In the genomic region with DNA sequence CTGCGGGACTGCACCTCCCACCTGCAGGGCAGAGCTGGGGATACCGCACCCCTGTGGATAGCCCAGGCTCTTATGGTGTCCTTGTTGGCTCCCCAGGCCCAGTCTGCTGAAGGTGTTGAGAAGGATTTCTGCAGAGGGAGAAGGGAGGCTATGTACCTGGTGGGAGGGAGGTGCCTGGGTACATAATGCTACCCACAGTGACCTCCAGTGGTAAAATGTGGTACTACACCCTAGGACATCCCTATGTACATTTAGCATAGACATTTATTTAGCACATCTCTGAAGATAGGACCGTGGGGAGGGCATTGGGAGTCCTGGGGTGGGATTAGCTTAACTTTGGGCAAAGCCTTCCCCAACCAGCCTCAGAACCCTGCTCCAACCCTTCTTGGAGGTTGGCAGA, we compare ENCODE assay signal across 8 mouse cellular contexts. TPM values are rescaled to one million over a fixed set of nuclear protein-coding genes. Genes with fewer than 3 reads are reported as not detected.
DNase-seq lines count a peak whose midpoint lies in the region; ATAC-seq and TF ChIP-seq lines count a peak whose summit lies in the region.

No protein-coding gene starts in this region.

- peak; percentile 14 for DNase-seq in cerebellum, adult 9-10 months
- DNase-seq in cerebellum, adult 11 months, result no peak
- DNase-seq in urinary bladder, postnatal 25 days (ENCODE audit: low spot score), result peak; percentile 52
- no peak for DNase-seq in urinary bladder, postnatal 4 days (ENCODE audit: low spot score in 2 of 2)
- DNase-seq in kidney, postnatal 0 days (ENCODE audit: low spot score), result peak; percentile 74
- peak; percentile 27 to 49 (median 35) for DNase-seq in liver, embryonic 14.5 days (ENCODE audit: low read depth in 3 of 3, low spot score in 3 of 3)

- H3K27ac ChIP-seq in kidney, postnatal 0 days, result no peak overlapping the region
- no peak overlapping the region for H3K27ac ChIP-seq in liver, embryonic 14.5 days
- H3K27ac ChIP-seq in small intestine, adult 2 months (ENCODE audit: insufficient read depth, low read depth, low read length), result no peak overlapping the region

- TF ChIP-seq EP300 in liver, embryonic 14.5 days (IDR thresholded peaks at IDR 0.05; ENCODE audit: low read depth), result no peak

- no peaks in the 10 kb centered on the region for H3K36me3 ChIP-seq in kidney, postnatal 0 days (ENCODE audit: insufficient read depth, low read length)
- no peaks in the 10 kb centered on the region for H3K36me3 ChIP-seq in liver, embryonic 14.5 days (replicated peaks; ENCODE audit: control insufficient read depth, insufficient read depth, low read depth)
- peaks cover 9% of the 10 kb centered on the region; the same call in 1 of the 2 replicates for H3K36me3 ChIP-seq in small intestine, adult 2 months (ENCODE audit: control insufficient read depth, insufficient read depth, low read length)

- no peak overlapping the region for H3K4me2 ChIP-seq in kidney, postnatal 0 days (ENCODE audit: low read length)
- no peak overlapping the region for H3K4me2 ChIP-seq in liver, embryonic 14.5 days (ENCODE audit: low read depth)

- no peak for TF ChIP-seq POLR2A in small intestine, adult 2 months (IDR thresholded peaks at IDR 0.05; ENCODE audit: low read depth, low read length)

- WGBS in kidney, postnatal 0 days, result 57% methylated on average over 3 of the region's 3 CpGs
- 49% methylated on average over 3 of the region's 3 CpGs for WGBS in liver, embryonic 14.5 days (ENCODE audit: insufficient replicate concordance)
- 55% methylated on average over 3 of the region's 3 CpGs for WGBS in small intestine, adult 2 months

- no peak overlapping the region for H3K4me3 ChIP-seq in kidney, postnatal 0 days (replicated peaks; ENCODE audit: low read depth, low read length)
- no peak overlapping the region for H3K4me3 ChIP-seq in liver, embryonic 14.5 days (ENCODE audit: insufficient read depth in 1 of 2, low read depth in 2 of 2, low read length in 2 of 2)
- no peak overlapping the region for H3K4me3 ChIP-seq in small intestine, adult 2 months (ENCODE audit: low read depth, low read length)

- H3K27me3 ChIP-seq in kidney, postnatal 0 days (ENCODE audit: insufficient read depth, low read length), result no peaks in the 10 kb centered on the region
- no peaks in the 10 kb centered on the region for H3K27me3 ChIP-seq in liver, embryonic 14.5 days (ENCODE audit: control insufficient read depth, insufficient read depth, low read length)
- no peaks in the 10 kb centered on the region for H3K27me3 ChIP-seq in small intestine, adult 2 months (ENCODE audit: control insufficient read depth, insufficient read depth, low read length)

- 0 out of 2 replicates have a peak, but pooled peaks have one; percentile 27 for ATAC-seq in erythroid progenitor cell, adult 5-6 weeks (replicated peaks; ENCODE audit: low FRiP score, poor library complexity, severe bottlenecking)
- peak; percentile 25 for ATAC-seq in kidney, postnatal 0 days (replicated peaks; ENCODE audit: low FRiP score, low read depth)
- ATAC-seq in liver, embryonic 14.5 days (ENCODE audit: insufficient read depth), result 0 out of 2 replicates have a peak, but pooled peaks have one; percentile 17

- H3K9me3 ChIP-seq in kidney, postnatal 0 days (replicated peaks; ENCODE audit: low read length), result no peaks in the 10 kb centered on the region
- H3K9me3 ChIP-seq in liver, embryonic 14.5 days (ENCODE audit: control insufficient read depth, low read length), result no peaks in the 10 kb centered on the region

- H3K9ac ChIP-seq in kidney, postnatal 0 days (ENCODE audit: low read depth, low read length), result no peak overlapping the region
- H3K9ac ChIP-seq in liver, embryonic 14.5 days (replicated peaks), result no peak overlapping the region

- TF ChIP-seq CTCF in kidney, postnatal 0 days (IDR thresholded peaks at IDR 0.05; ENCODE audit: low read depth), result peak; percentile 90
- TF ChIP-seq CTCF in liver, embryonic 14.5 days (IDR thresholded peaks at IDR 0.05; ENCODE audit: low read depth), result peak; percentile 87
- TF ChIP-seq CTCF in small intestine, adult 2 months (IDR thresholded peaks at IDR 0.05; ENCODE audit: extremely low read depth, insufficient read length, insufficient replicate concordance, low read depth, low read length), result peak; percentile 57; the same call in 1 of the 2 replicates

- no peaks in the 10 kb centered on the region for H3K4me1 ChIP-seq in kidney, postnatal 0 days (replicated peaks; ENCODE audit: insufficient read depth, low read length)
- no peaks in the 10 kb centered on the region for H3K4me1 ChIP-seq in liver, embryonic 14.5 days (replicated peaks; ENCODE audit: control insufficient read depth in 2 of 2, insufficient read depth in 2 of 2, low read length in 1 of 2)
- no peaks in the 10 kb centered on the region for H3K4me1 ChIP-seq in small intestine, adult 2 months (ENCODE audit: control insufficient read depth, insufficient read depth, insufficient read length, low read length)

RNA-seq across cellular contexts. Expression of a gene that starts 28.5 kb away (rescaled TPM):
- not detected in 2 replicates for total RNA-seq in erythroid progenitor cell, adult 5-6 weeks (2015; ENCODE audit: low replicate concordance)
- total RNA-seq in erythroid progenitor cell, adult 5-6 weeks (2017; ENCODE audit: low replicate concordance), result not detected in 2 replicates
- 39.8 and 44.6 TPM in 2 replicates for polyA plus RNA-seq in kidney, postnatal 0 days (2015; fragmentation: Nextera tagmentation; extraction: Ambion mirVana)
- 2.5 and 2.8 TPM in 2 replicates for polyA plus RNA-seq in liver, embryonic 14.5 days (2012; rRNA removed)
- 3.6 and 4.3 TPM in 2 replicates for polyA plus RNA-seq in liver, embryonic 14.5 days (2014; fragmentation: Nextera tagmentation; extraction: Ambion mirVana)
- polyA plus RNA-seq in small intestine, adult 2 months (2012; rRNA removed), result 69.0 and 179 TPM in 2 replicates

Comparison
In these comparisons a context has a peak if more than half of its experiments do, and no peak if none do; other contexts are left out.
1. DNase-seq: peak in cerebellum, adult 9-10 months (single experiment), urinary bladder, postnatal 25 days (single experiment), kidney, postnatal 0 days (single experiment) and liver, embryonic 14.5 days (3 of 3); none in cerebellum, adult 11 months (single experiment) and urinary bladder, postnatal 4 days (0 of 2).
2. Peak in every context shown above with its lines, with median percentiles within 50 percentile points of each other: ATAC-seq and CTCF ChIP-seq.